Mouse (Mus musculus) G1E (cell line): Measurements from ENCODE around the gene Agap2.

ENCODE experiments used
- CTCF ChIP-seq: IDR thresholded peaks from 2 replicates; pipeline ENCODE4 v1.5.1; 2012; ENCODE audit warnings: low read depth, low read length, inconsistent platforms, mixed read lengths
- GATA1 ChIP-seq: IDR thresholded peaks from 2 replicates; pipeline ENCODE4 v1.6.1; 2012; ENCODE audit warnings: borderline replicate concordance, low read length, inconsistent platforms, mixed read lengths
- TAL1 ChIP-seq: conservative IDR thresholded peaks from 2 replicates; pipeline ENCODE4 v1.6.1; 2012; ENCODE audit warnings: low read depth, low read length, inconsistent platforms, mixed read lengths

GRCm38 (mm10) chr10:127076082-127076481 is 998 bp downstream of the Agap2 start:
- TF ChIP-seq CTCF (no peak), GATA1 (no peak), TAL1 (no peak)
